Mouse (Mus musculus): ENCODE data around the gene Nt5c2.

GRCm38 (mm10) chr19:47029796-47030195 lies 14.8 kb upstream of the Nt5c2 start:
- TF ChIP-seq CTCF (IDR thresholded peaks at IDR 0.05; ENCODE audit: low read depth) = no peak
- TF ChIP-seq EP300 (IDR thresholded peaks at IDR 0.05; ENCODE audit: low read depth) = no peak

All from liver, postnatal 0 days (tissue).